ENCODE assay signal across 8 mouse cellular contexts in the genomic region with DNA sequence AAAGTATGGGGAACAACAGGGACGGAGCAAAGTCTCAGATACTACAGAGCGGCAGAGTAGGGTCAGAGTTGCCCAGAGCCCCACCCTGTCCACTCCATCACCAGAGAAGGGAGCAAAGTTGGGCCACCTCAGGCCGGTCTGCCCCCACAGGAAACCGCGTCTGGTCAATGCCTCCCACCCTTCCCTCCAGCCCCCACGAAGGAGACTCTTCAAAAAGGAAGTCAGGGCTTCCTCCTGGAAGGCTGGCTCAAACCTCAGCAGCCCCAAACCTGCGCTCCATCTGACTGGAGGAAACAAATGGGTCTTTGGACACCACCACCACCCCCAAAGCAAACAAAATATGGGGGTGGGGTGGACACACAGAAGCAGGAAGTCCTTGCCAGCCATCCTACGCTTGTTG. TPM values are rescaled to one million over a fixed set of nuclear protein-coding genes. Genes with fewer than 3 reads are reported as not detected.
DNase-seq lines count a peak whose midpoint lies in the region; ATAC-seq and TF ChIP-seq lines count a peak whose summit lies in the region.

No protein-coding gene starts in this region.

- TF ChIP-seq EP300 in heart, postnatal 0 days (IDR thresholded peaks at IDR 0.05; ENCODE audit: low read depth): no peak

- peak overlapping the region; percentile 95 for H3K4me2 ChIP-seq in heart, postnatal 0 days (ENCODE audit: low read depth, low read length)
- peak overlapping the region; percentile 89 for H3K4me2 ChIP-seq in limb, embryonic 15.5 days
- H3K4me2 ChIP-seq in neural tube, embryonic 12.5 days (replicated peaks): peak overlapping the region; percentile 75

- peak overlapping the region; percentile 87 for H3K27ac ChIP-seq in heart, postnatal 0 days (ENCODE audit: low read depth)
- H3K27ac ChIP-seq in limb, embryonic 15.5 days: peak overlapping the region; percentile 12; the same call in 1 of the 2 replicates
- H3K27ac ChIP-seq in neural tube, embryonic 12.5 days: no peak overlapping the region
- no peak overlapping the region for H3K27ac ChIP-seq in cerebellum, adult 2 months (ENCODE audit: insufficient read depth, low read length)

- ATAC-seq in heart, postnatal 0 days (ENCODE audit: insufficient read depth, low read depth): no peak
- no peak for ATAC-seq in limb, embryonic 15.5 days (ENCODE audit: insufficient number of reproducible peaks, low FRiP score, low TSS enrichment, low read depth)
- ATAC-seq in neural tube, embryonic 12.5 days (ENCODE audit: low FRiP score, low read depth): no peak

- H3K4me3 ChIP-seq in heart, postnatal 0 days (ENCODE audit: low read depth, low read length): peak overlapping the region; percentile 85
- peak overlapping the region; percentile 71 for H3K4me3 ChIP-seq in limb, embryonic 15.5 days
- H3K4me3 ChIP-seq in neural tube, embryonic 12.5 days: peak overlapping the region; percentile 49
- H3K4me3 ChIP-seq in cerebellum, adult 2 months (replicated peaks; ENCODE audit: insufficient read depth, low read depth, low read length): no peak overlapping the region

- peak overlapping the region; percentile 66 for H3K9ac ChIP-seq in heart, postnatal 0 days (replicated peaks; ENCODE audit: low read depth, low read length)
- no peak overlapping the region for H3K9ac ChIP-seq in limb, embryonic 15.5 days
- peak overlapping the region; percentile 74 for H3K9ac ChIP-seq in neural tube, embryonic 12.5 days

- peaks cover 52% of the 10 kb centered on the region for H3K4me1 ChIP-seq in heart, postnatal 0 days (ENCODE audit: control insufficient read depth, insufficient read depth)
- H3K4me1 ChIP-seq in limb, embryonic 15.5 days: peaks cover 51% of the 10 kb centered on the region
- H3K4me1 ChIP-seq in neural tube, embryonic 12.5 days: peaks cover 42% of the 10 kb centered on the region
- H3K4me1 ChIP-seq in cerebellum, adult 2 months (ENCODE audit: control insufficient read depth, insufficient read depth, low read length): peaks cover 22% of the 10 kb centered on the region

- no peaks in the 10 kb centered on the region for H3K27me3 ChIP-seq in heart, postnatal 0 days (ENCODE audit: control insufficient read depth, insufficient read depth, low read length)
- H3K27me3 ChIP-seq in limb, embryonic 15.5 days: no peaks in the 10 kb centered on the region
- peaks cover 6% of the 10 kb centered on the region; the same call in 1 of the 2 replicates for H3K27me3 ChIP-seq in neural tube, embryonic 12.5 days (replicated peaks)
- no peaks in the 10 kb centered on the region for H3K27me3 ChIP-seq in cerebellum, adult 2 months (ENCODE audit: control insufficient read depth, insufficient read depth, low read length)

- TF ChIP-seq POLR2A in cerebellum, adult 2 months (IDR thresholded peaks at IDR 0.05; ENCODE audit: borderline replicate concordance, insufficient read depth, low read length): no peak

- no peaks in the 10 kb centered on the region for H3K36me3 ChIP-seq in heart, postnatal 0 days (replicated peaks; ENCODE audit: control insufficient read depth, insufficient read depth, low read length)
- H3K36me3 ChIP-seq in limb, embryonic 15.5 days: no peaks in the 10 kb centered on the region
- no peaks in the 10 kb centered on the region; the same call in 1 of the 2 replicates for H3K36me3 ChIP-seq in neural tube, embryonic 12.5 days

- 12% methylated on average over 8 of the region's 8 CpGs for WGBS in heart, postnatal 0 days
- 19% methylated on average over 8 of the region's 8 CpGs for WGBS in limb, embryonic 15.5 days
- 16% methylated on average over 8 of the region's 8 CpGs for WGBS in neural tube, embryonic 12.5 days
- 43% methylated on average over 8 of the region's 8 CpGs for WGBS in cerebellum, adult 2 months

- H3K9me3 ChIP-seq in heart, postnatal 0 days (replicated peaks; ENCODE audit: control insufficient read depth, low read length): no peaks in the 10 kb centered on the region
- H3K9me3 ChIP-seq in limb, embryonic 15.5 days: no peaks in the 10 kb centered on the region
- H3K9me3 ChIP-seq in neural tube, embryonic 12.5 days: no peaks in the 10 kb centered on the region

- TF ChIP-seq CTCF in heart, postnatal 0 days (IDR thresholded peaks at IDR 0.05; ENCODE audit: low read depth): no peak
- TF ChIP-seq CTCF in cerebellum, adult 2 months (IDR thresholded peaks at IDR 0.05; ENCODE audit: borderline replicate concordance, insufficient read depth, low read depth, low read length): no peak

- DNase-seq in right cerebral cortex, postnatal 10 days (ENCODE audit: low spot score in 2 of 2): peak; percentile 52 to 53
- DNase-seq in right cerebral cortex, postnatal 4 days: no peak
- DNase-seq in heart, postnatal 0 days (ENCODE audit: low spot score): no peak
- DNase-seq in B cell, adult 2 months: no peak
- DNase-seq in spleen, adult 18-20 months: no peak
- DNase-seq in cerebellum, adult 2 months: no peak

RNA-seq across cellular contexts. Expression of a gene that starts 1.5 kb away (rescaled TPM):
- total RNA-seq in heart, postnatal 0 days (2014; rRNA removed; ENCODE audit: low replicate concordance): 27.7 and 66.8 TPM in 2 replicates
- 13.8 and 17.9 TPM in 2 replicates for polyA plus RNA-seq in heart, postnatal 0 days (2015; fragmentation: Nextera tagmentation; extraction: Ambion mirVana)
- polyA plus RNA-seq in limb, embryonic 15.5 days (2015; fragmentation: Nextera tagmentation; extraction: Ambion mirVana): 22.8 and 23.8 TPM in 2 replicates
- polyA plus RNA-seq in neural tube, embryonic 12.5 days (2016; fragmentation: Nextera tagmentation; extraction: Ambion mirVana): 32.8 and 34.8 TPM in 2 replicates
- 15.5 and 15.6 TPM in 2 replicates for polyA plus RNA-seq in cerebellum, adult 2 months (2012; rRNA removed)

RNA-seq across cellular contexts. Expression of a gene that starts 35.9 kb away (rescaled TPM):
- total RNA-seq in heart, postnatal 0 days (2014; rRNA removed; ENCODE audit: low replicate concordance): 0.12 TPM in 1 of 2 replicates, not detected in the other
- polyA plus RNA-seq in heart, postnatal 0 days (2015; fragmentation: Nextera tagmentation; extraction: Ambion mirVana): 0.23 and 0.45 TPM in 2 replicates
- polyA plus RNA-seq in limb, embryonic 15.5 days (2015; fragmentation: Nextera tagmentation; extraction: Ambion mirVana): 0.13 and 0.24 TPM in 2 replicates
- 0.13 TPM in 1 of 2 replicates, not detected in the other for polyA plus RNA-seq in neural tube, embryonic 12.5 days (2016; fragmentation: Nextera tagmentation; extraction: Ambion mirVana)
- polyA plus RNA-seq in cerebellum, adult 2 months (2012; rRNA removed): 0.68 and 0.97 TPM in 2 replicates

Comparison
In these comparisons a context has a peak if more than half of its experiments do, and no peak if none do; other contexts are left out.
1. DNase-seq: peak in right cerebral cortex, postnatal 10 days (2 of 2); none in right cerebral cortex, postnatal 4 days (single experiment), heart, postnatal 0 days (single experiment), B cell, adult 2 months (0 of 2), spleen, adult 18-20 months (0 of 2) and cerebellum, adult 2 months (0 of 2).
2. H3K27ac ChIP-seq: peak in heart, postnatal 0 days (single experiment) and limb, embryonic 15.5 days (single experiment); none in neural tube, embryonic 12.5 days (single experiment) and cerebellum, adult 2 months (single experiment).
3. Peak in every context shown above with its lines, with median percentiles within 50 percentile points of each other: H3K4me2 ChIP-seq.